Mouse (Mus musculus) cerebellum, postnatal 4 days (tissue): ENCODE measurements at regions not wholly inside any gene's neighbourhood (a gene's known extent, or its start where the extent isn't known, plus 50 kb on each side); places are given as distances from the start of the nearest gene placed in this dataset.
A peak's percentile ranks its signal among the peaks of the same experiment; 100 is the strongest.

ENCODE experiments used
- DNase-seq, 2 experiments: peaks; one replicate each; pipeline ENCODE4 v3.0.0; 2022; ENCODE audit warnings: low spot score in 2 of 2, mixed read lengths in 1 of 2

GRCm38 (mm10) chr6:50713297-50713696, 59.1 kb upstream of the Npvf start:
- no peak for DNase-seq

GRCm38 (mm10) chr6:50718631-50719030, 64.4 kb upstream of the Npvf start:
- no peak for DNase-seq

- DNase-seq = no peak
Measured at GRCm38 (mm10) chr6:50720346-50720745, 66.1 kb upstream of the Npvf start.

- no peak for DNase-seq
Measured at GRCm38 (mm10) chr6:50725640-50726039, 71.4 kb upstream of the Npvf start.

GRCm38 (mm10) chr6:50726166-50726591, 71.9 kb upstream of the Npvf start:
- DNase-seq = no peak

GRCm38 (mm10) chr6:50730744-50731718, 76.8 kb upstream of the Npvf start:
- DNase-seq = no peak

GRCm38 (mm10) chr6:50734701-50735100, 80.5 kb upstream of the Npvf start:
- DNase-seq = no peak

- DNase-seq = no peak
Measured at GRCm38 (mm10) chr6:50735825-50736224, 81.6 kb upstream of the Npvf start.

GRCm38 (mm10) chr6:50742009-50742408, 87.8 kb upstream of the Npvf start:
- DNase-seq = no peak

GRCm38 (mm10) chr6:50744462-50745166, 90.4 kb upstream of the Npvf start:
- DNase-seq = no peak

- no peak for DNase-seq
Measured at GRCm38 (mm10) chr6:50753151-50753550, 98.9 kb upstream of the Npvf start.

- DNase-seq = no peak
Measured at GRCm38 (mm10) chr6:50754786-50755185, 100.5 kb upstream of the Npvf start.

- no peak for DNase-seq
Measured at GRCm38 (mm10) chr6:50760367-50760766, 106.1 kb upstream of the Npvf start.

- DNase-seq = peak in 1 of 2 experiments; percentile 57
Measured at GRCm38 (mm10) chr6:50763121-50763520, 108.9 kb upstream of the Npvf start.

- DNase-seq = no peak
Measured at GRCm38 (mm10) chr6:50766442-50766915, 112.2 kb upstream of the Npvf start.

- no peak for DNase-seq
Measured at GRCm38 (mm10) chr6:50767126-50767525, 112.9 kb upstream of the Npvf start.

GRCm38 (mm10) chr6:50767827-50768226, 113.6 kb upstream of the Npvf start:
- no peak for DNase-seq

- DNase-seq = no peak
Measured at GRCm38 (mm10) chr6:50769101-50769500, 114.9 kb upstream of the Npvf start.

GRCm38 (mm10) chr6:50770481-50770880, 116.2 kb upstream of the Npvf start:
- DNase-seq = no peak

GRCm38 (mm10) chr6:50775637-50776036, 121.4 kb upstream of the Npvf start:
- no peak for DNase-seq

GRCm38 (mm10) chr6:50776236-50776832, 122.1 kb upstream of the Npvf start:
- DNase-seq = no peak

GRCm38 (mm10) chr6:50776931-50777495, 122.8 kb upstream of the Npvf start:
- peak in 1 of 2 experiments; percentile 46 for DNase-seq
